ENCODE assay signal across 8 mouse cellular contexts in the genomic region with DNA sequence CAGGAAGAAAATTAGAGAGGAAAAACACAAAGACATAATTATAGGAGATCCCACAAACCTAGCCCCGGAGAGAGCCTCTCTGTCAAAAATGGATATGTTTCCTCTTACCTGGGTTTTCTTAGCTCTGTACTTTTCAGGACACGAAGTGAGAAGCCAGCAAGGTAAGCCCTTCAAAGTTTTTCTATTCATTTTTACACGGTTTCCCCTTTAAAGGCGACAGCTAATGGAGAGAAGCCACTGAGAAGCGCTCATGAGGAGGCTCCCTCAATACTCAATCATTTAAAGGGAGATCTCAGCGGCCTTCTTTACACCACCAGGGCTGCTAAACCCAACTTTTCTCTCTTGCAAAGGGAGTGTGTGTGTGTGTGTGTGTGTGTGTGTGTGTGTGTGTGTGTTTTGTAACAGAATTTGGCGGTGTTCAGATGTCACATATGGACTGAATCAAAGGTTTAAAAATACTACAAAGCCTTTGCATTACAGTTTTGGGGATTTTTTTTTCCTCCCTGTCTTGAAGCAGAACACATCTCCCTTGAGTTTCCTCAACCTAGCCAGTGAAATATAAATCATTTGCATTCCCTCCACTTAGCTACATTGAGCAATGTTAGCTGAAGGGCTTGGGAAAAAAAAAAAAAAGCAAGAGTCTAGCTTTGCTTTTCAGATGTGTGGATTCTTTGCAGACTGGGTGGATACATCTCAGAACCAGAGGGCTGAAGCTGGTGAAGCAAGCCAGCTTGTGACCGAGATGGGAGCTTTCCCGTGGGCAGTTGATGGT. TPM values are rescaled to one million over a fixed set of nuclear protein-coding genes. Genes with fewer than 3 reads are reported as not detected.
DNase-seq lines count a peak whose midpoint lies in the region; ATAC-seq lines count a peak whose summit lies in the region.

No protein-coding gene starts in this region.

- intact Hi-C loops in heart, postnatal 14 days (cut with DNase I), result loop anchor here (5.0 to 10.0 kb wide), 4 partner anchors 457 to 1520 kb away; no protein-coding TSS in a partner anchor

- H3K36me3 ChIP-seq in heart, embryonic 10.5 days, result no peaks in the 10 kb centered on the region
- no peaks in the 10 kb centered on the region for H3K36me3 ChIP-seq in forebrain, embryonic 12.5 days (replicated peaks)
- H3K36me3 ChIP-seq in liver, embryonic 13.5 days, result no peaks in the 10 kb centered on the region

- H3K4me2 ChIP-seq in forebrain, embryonic 12.5 days, result peak overlapping the region; percentile 94
- peak overlapping the region; percentile 71 for H3K4me2 ChIP-seq in liver, embryonic 13.5 days

- no peaks in the 10 kb centered on the region for H3K9me3 ChIP-seq in heart, embryonic 10.5 days
- no peaks in the 10 kb centered on the region for H3K9me3 ChIP-seq in forebrain, embryonic 12.5 days
- H3K9me3 ChIP-seq in liver, embryonic 13.5 days (replicated peaks), result no peaks in the 10 kb centered on the region

- no peak for ATAC-seq in forebrain, embryonic 12.5 days (ENCODE audit: low FRiP score)
- ATAC-seq in liver, embryonic 13.5 days (ENCODE audit: low read depth), result no peak

- peaks cover 53% of the 10 kb centered on the region for H3K4me1 ChIP-seq in heart, embryonic 10.5 days
- H3K4me1 ChIP-seq in forebrain, embryonic 12.5 days, result peaks cover 66% of the 10 kb centered on the region
- peaks cover 12% of the 10 kb centered on the region for H3K4me1 ChIP-seq in liver, embryonic 13.5 days (replicated peaks)

- DNase-seq in heart, embryonic 10.5 days (ENCODE audit: low spot score), result no peak
- no peak for DNase-seq in heart, postnatal 14 days
- DNase-seq in 3T3-L1 (ENCODE audit: low read depth, low spot score), result peak; percentile 59
- no peak for DNase-seq in liver, embryonic 13.5 days
- no peak for DNase-seq in layer of hippocampus, postnatal 36 days
- no peak for DNase-seq in c-Kit-positive CD71-positive TER-119-positive erythroid progenitor cells, embryonic 14.5 days (ENCODE audit: low spot score)
- no peak for DNase-seq in frontal cortex, postnatal 14 days (ENCODE audit: low spot score in 2 of 2)

- H3K9ac ChIP-seq in forebrain, embryonic 12.5 days, result peak overlapping the region; percentile 64
- no peak overlapping the region for H3K9ac ChIP-seq in liver, embryonic 13.5 days

- H3K4me3 ChIP-seq in heart, embryonic 10.5 days, result peak overlapping the region; percentile 81
- peak overlapping the region; percentile 55 for H3K4me3 ChIP-seq in forebrain, embryonic 12.5 days (replicated peaks)
- peak overlapping the region; percentile 57 for H3K4me3 ChIP-seq in liver, embryonic 13.5 days (replicated peaks)

- 0 out of 2 replicates have a peak overlapping the region, but pooled peaks have one; percentile 90 for H3K27ac ChIP-seq in heart, embryonic 10.5 days
- peak overlapping the region; percentile 76 for H3K27ac ChIP-seq in forebrain, embryonic 12.5 days
- no peak overlapping the region for H3K27ac ChIP-seq in liver, embryonic 13.5 days

- WGBS in heart, embryonic 10.5 days, result 2% methylated on average over 9 of the region's 9 CpGs
- 0% methylated on average over 9 of the region's 9 CpGs for WGBS in forebrain, embryonic 12.5 days
- 4% methylated on average over 9 of the region's 9 CpGs for WGBS in liver, embryonic 13.5 days (ENCODE audit: insufficient replicate concordance)

- H3K27me3 ChIP-seq in heart, embryonic 10.5 days (ENCODE audit: insufficient read depth, poor library complexity, severe bottlenecking), result peaks cover 46% of the 10 kb centered on the region
- peaks cover 67% of the 10 kb centered on the region for H3K27me3 ChIP-seq in forebrain, embryonic 12.5 days
- peaks cover 84% of the 10 kb centered on the region for H3K27me3 ChIP-seq in liver, embryonic 13.5 days

RNA-seq across cellular contexts. Expression of gene Nrp2, which starts 1.2 kb away (rescaled TPM):
- polyA plus RNA-seq in heart, embryonic 10.5 days (2016; fragmentation: Nextera tagmentation; extraction: Ambion mirVana), result 7.0 and 18.0 TPM in 2 replicates
- 10 to 100 TPM; 41.9 to 56.8 TPM for total RNA-seq in heart, postnatal 14 days (2021)
- polyA plus RNA-seq in forebrain, embryonic 12.5 days (2016; fragmentation: Nextera tagmentation; extraction: Ambion mirVana), result 31.1 and 33.1 TPM in 2 replicates
- 0.76 and 1.3 TPM in 2 replicates for polyA plus RNA-seq in liver, embryonic 13.5 days (2015; fragmentation: Nextera tagmentation; extraction: Ambion mirVana)
- total RNA-seq in layer of hippocampus, postnatal 36 days (2021), result 10 to 100 TPM; 58.8 to 66.3 TPM
